Mouse (Mus musculus): Measurements from ENCODE around the gene Dera. TPM values are rescaled to one million over a fixed set of nuclear protein-coding genes. Genes with fewer than 3 reads are reported as not detected.

Gene Dera
- total RNA-seq, 2 experiments from 2014 or later = 3.7 to 4.8 TPM

- intact Hi-C loops (cut with DNase I) = no loop called here
- Histone ChIP-seq H3K27ac (no peak overlapping the region), H3K4me3 (no peak overlapping the region)
- DNase-seq (ENCODE audit: extremely low spot score in 1 of 2, low spot score in 2 of 2) = no peak
- TF ChIP-seq CTCF (IDR thresholded peaks at IDR 0.05) = no peak
These were observed 59.7 kb downstream of the Dera start for GRCm38 (mm10) chr6:137814006-137814405.

- DNase-seq (ENCODE audit: extremely low spot score in 1 of 2, low spot score in 2 of 2) = no peak
- intact Hi-C loops (cut with DNase I) = no loop called here
These were observed 62.2 kb downstream of the Dera start for GRCm38 (mm10) chr6:137816508-137816907.

GRCm38 (mm10) chr6:137822550-137822949 lies 68.2 kb downstream of the Dera start:
- no peak overlapping the region for H3K4me3 ChIP-seq
- no peak overlapping the region for H3K27ac ChIP-seq
- intact Hi-C loops (cut with DNase I) = no loop called here
- DNase-seq (ENCODE audit: extremely low spot score in 1 of 2, low spot score in 2 of 2) = no peak
- TF ChIP-seq CTCF (IDR thresholded peaks at IDR 0.05) = no peak

More at GRCm38 (mm10) chr6:137816508-137816907, 62.2 kb downstream of the Dera start:
- H3K4me3 ChIP-seq = no peak overlapping the region
- no peak for TF ChIP-seq CTCF (IDR thresholded peaks at IDR 0.05)
- H3K27ac ChIP-seq = no peak overlapping the region

- no peak for TF ChIP-seq CTCF (IDR thresholded peaks at IDR 0.05)
- DNase-seq (ENCODE audit: extremely low spot score in 1 of 2, low spot score in 2 of 2) = no peak
- no peak overlapping the region for H3K27ac ChIP-seq
- no peak overlapping the region for H3K4me3 ChIP-seq
- intact Hi-C loops (cut with DNase I) = no loop called here
These were observed 70.0 kb downstream of the Dera start for GRCm38 (mm10) chr6:137824046-137825021.

GRCm38 (mm10) chr6:137825022-137825613 lies 70.8 kb downstream of the Dera start:
- no peak for TF ChIP-seq CTCF (IDR thresholded peaks at IDR 0.05)
- intact Hi-C loops (cut with DNase I) = no loop called here
- Histone ChIP-seq H3K4me3 (no peak overlapping the region), H3K27ac (no peak overlapping the region)
- no peak for DNase-seq (ENCODE audit: extremely low spot score in 1 of 2, low spot score in 2 of 2)

- no peak for TF ChIP-seq CTCF (IDR thresholded peaks at IDR 0.05)
- no peak for DNase-seq (ENCODE audit: extremely low spot score in 1 of 2, low spot score in 2 of 2)
- H3K4me3 ChIP-seq = no peak overlapping the region
- H3K27ac ChIP-seq = no peak overlapping the region
- intact Hi-C loops (cut with DNase I) = no loop called here
These were observed 74.9 kb downstream of the Dera start for GRCm38 (mm10) chr6:137829056-137829776.

GRCm38 (mm10) chr6:137836799-137837198 lies 82.5 kb downstream of the Dera start:
- DNase-seq (ENCODE audit: extremely low spot score in 1 of 2, low spot score in 2 of 2) = no peak
- Histone ChIP-seq H3K27ac (no peak overlapping the region), H3K4me3 (no peak overlapping the region)
- TF ChIP-seq CTCF (IDR thresholded peaks at IDR 0.05) = no peak
- intact Hi-C loops (cut with DNase I) = no loop called here

GRCm38 (mm10) chr6:137843337-137843736 lies 89.0 kb downstream of the Dera start:
- H3K27ac ChIP-seq = no peak overlapping the region
- H3K4me3 ChIP-seq = no peak overlapping the region
- no peak for TF ChIP-seq CTCF (IDR thresholded peaks at IDR 0.05)
- intact Hi-C loops (cut with DNase I) = no loop called here
- peak in 1 of 2 experiments; percentile 34 for DNase-seq (ENCODE audit: extremely low spot score in 1 of 2, low spot score in 2 of 2)

- no peak for DNase-seq (ENCODE audit: extremely low spot score in 1 of 2, low spot score in 2 of 2)
- H3K4me3 ChIP-seq = no peak overlapping the region
- no peak overlapping the region for H3K27ac ChIP-seq
- intact Hi-C loops (cut with DNase I) = no loop called here
- TF ChIP-seq CTCF (IDR thresholded peaks at IDR 0.05) = no peak
These were observed 103.2 kb downstream of the Dera start for GRCm38 (mm10) chr6:137857198-137858194.

GRCm38 (mm10) chr6:137869903-137870580 lies 115.7 kb downstream of the Dera start:
- Histone ChIP-seq H3K4me3 (no peak overlapping the region), H3K27ac (no peak overlapping the region)
- intact Hi-C loops (cut with DNase I) = loop anchor here (2.0 to 5.0 kb wide), 3 partner anchors 65 to 177 kb away; no protein-coding TSS in a partner anchor
- no peak for DNase-seq (ENCODE audit: extremely low spot score in 1 of 2, low spot score in 2 of 2)
- no peak for TF ChIP-seq CTCF (IDR thresholded peaks at IDR 0.05)

All from left cerebral cortex, adult 2 months (tissue).